Mouse (Mus musculus): ENCODE results near the gene Lama2. TPM values are rescaled to one million over a fixed set of nuclear protein-coding genes. Genes with fewer than 3 reads are reported as not detected.

Gene Lama2
- polyA plus RNA-seq, 1 experiment from 2014 or later: 6.5 TPM

DNA sequence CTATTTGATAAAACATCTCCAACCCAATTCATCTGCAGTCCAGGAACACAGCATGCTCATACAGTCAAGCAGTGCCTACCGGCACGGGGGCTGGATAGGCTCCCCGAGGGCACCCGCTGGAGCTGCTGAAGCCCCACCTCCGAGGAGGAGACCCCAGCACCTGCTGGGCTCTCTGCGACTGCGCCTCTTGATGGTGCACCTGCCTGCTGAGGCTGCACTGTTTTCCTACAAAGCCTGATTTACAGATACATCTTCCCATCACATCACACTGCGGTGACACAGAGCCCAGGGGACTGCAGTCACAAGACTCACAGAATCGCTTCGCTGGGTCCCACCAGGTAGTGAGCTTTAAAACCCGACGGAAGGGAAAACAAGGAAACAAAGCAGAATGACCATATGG lies 412.2 kb downstream of the Lama2 start:
- Histone ChIP-seq H3K4me3 (peak overlapping the region; percentile 3; the same call in 1 of the 2 replicates), H3K36me3 (no peaks in the 10 kb centered on the region), H3K27me3 (ENCODE audit: insufficient read depth, poor library complexity, severe bottlenecking) (no peaks in the 10 kb centered on the region; the same call in 1 of the 2 replicates), H3K9me3 (no peaks in the 10 kb centered on the region), H3K27ac (no peak overlapping the region), H3K4me1 (no peaks in the 10 kb centered on the region)
- no peak for DNase-seq (ENCODE audit: low spot score)
- WGBS: 21% methylated on average over 12 of the region's 12 CpGs

DNA sequence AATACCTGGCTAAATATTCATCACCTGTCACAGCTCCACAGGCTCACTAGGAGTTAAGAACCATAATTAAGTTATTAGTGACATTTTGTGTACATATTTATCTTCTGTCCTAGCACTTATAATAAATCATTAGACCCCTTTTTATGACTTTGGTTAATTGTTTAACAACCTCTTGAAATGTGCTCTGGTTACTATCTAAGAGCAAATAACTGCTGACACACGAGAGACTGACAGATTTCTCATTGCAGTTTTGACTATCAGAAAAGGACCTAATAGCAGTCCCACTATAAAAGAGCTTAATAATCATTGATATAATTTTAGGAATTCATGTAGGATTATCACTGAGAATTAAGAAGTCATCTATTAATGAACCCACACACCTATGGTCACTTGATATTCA lies 421.1 kb downstream of the Lama2 start:
- no peak for DNase-seq (ENCODE audit: low spot score)
- WGBS: 66% methylated on average over 1 of the region's 1 CpGs
- Histone ChIP-seq H3K27me3 (ENCODE audit: insufficient read depth, poor library complexity, severe bottlenecking) (no peaks in the 10 kb centered on the region), H3K9me3 (no peaks in the 10 kb centered on the region), H3K4me3 (no peak overlapping the region), H3K36me3 (no peaks in the 10 kb centered on the region), H3K4me1 (no peaks in the 10 kb centered on the region), H3K27ac (no peak overlapping the region)

DNA sequence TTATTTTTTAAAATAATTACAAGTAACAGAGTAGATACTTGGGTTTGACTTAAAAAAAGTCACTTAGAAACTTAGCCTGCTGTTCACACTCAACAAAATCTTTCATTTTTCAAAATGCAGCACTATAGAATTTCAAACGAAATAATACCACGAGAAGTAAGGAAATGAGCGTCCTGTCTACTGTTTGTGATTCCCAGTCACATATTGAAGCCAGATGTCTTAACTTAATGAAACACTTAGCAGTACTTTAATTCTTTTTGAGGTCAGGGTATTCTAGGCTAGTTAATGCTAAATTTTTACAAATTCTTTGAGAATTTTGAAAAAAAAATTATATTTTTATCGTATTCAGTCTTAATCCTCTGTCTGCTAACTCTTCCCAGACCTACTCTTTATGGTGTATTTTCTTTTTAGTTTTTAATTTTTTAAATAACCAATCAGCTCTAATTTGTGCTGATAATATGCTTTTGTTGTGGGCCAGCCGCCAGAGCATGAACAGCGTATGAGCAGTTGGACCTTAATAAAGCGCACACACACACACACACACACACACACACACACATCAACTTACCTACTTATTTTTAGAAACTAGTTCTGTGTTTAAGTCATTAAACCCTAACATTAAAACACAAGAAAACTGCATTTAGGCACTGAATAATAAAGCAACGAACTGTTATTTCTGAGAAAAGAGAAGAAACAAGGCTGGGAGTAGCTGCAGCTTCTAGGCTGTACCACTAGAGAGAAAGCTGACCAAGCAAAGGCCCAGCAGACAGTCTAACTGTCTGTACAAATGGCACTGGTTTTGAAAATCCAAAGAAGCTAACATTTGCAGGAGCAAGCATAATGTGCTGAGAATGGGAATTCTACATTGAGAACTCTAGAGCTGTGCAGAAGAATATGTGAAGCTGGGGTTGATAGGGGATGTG lies 425.3 kb downstream of the Lama2 start:
- no peak for DNase-seq (ENCODE audit: low spot score)
- WGBS: 84% methylated on average over 8 of the region's 8 CpGs
- Histone ChIP-seq H3K9me3 (no peaks in the 10 kb centered on the region), H3K36me3 (no peaks in the 10 kb centered on the region), H3K4me3 (no peak overlapping the region), H3K27ac (no peak overlapping the region), H3K4me1 (no peaks in the 10 kb centered on the region), H3K27me3 (ENCODE audit: insufficient read depth, poor library complexity, severe bottlenecking) (no peaks in the 10 kb centered on the region)

DNA sequence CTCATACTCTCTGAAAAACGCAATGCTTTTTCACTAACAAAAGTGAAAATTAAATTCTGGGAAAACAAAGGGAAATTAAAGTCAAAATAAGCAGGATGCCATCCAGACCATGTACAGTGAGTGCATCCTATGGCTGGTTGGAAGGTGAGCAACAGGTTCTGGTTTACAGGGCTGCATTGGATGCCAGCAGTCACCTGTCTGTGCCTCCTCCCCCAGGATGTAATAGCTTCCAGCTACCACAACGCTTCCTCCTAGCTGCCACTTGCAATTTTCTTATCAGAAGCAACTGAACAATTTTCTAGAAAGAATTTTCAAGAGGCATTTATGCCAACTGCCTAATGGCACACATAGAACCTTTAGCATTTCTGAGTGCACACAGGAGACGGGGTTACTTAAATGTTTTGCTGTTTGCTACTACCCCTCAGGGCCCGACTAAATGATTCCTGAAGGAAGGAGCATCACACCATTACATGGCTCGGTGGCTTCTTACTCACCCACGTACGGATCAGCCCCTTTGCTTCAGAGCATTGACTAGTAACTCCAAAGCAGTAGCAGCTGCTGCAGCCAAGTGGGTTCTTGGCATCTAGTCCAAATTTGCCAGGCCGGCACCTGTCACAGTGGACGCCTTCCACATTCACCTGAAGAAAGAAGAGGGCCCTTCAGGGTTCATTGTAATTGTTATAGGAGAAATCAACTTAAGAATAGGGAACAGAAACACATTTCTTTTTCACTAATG lies 430.8 kb downstream of the Lama2 start:
- DNase-seq (ENCODE audit: low spot score): no peak
- Histone ChIP-seq H3K4me3 (no peak overlapping the region), H3K4me1 (no peaks in the 10 kb centered on the region), H3K27ac (no peak overlapping the region), H3K9me3 (no peaks in the 10 kb centered on the region), H3K36me3 (no peaks in the 10 kb centered on the region), H3K27me3 (ENCODE audit: insufficient read depth, poor library complexity, severe bottlenecking) (no peaks in the 10 kb centered on the region)
- WGBS: 78% methylated on average over 9 of the region's 9 CpGs

- WGBS: 84% methylated on average over 5 of the region's 5 CpGs
- H3K4me3 ChIP-seq: no peak overlapping the region
- no peak for DNase-seq (ENCODE audit: low spot score)
- H3K27ac ChIP-seq: no peak overlapping the region
- H3K27me3 ChIP-seq (ENCODE audit: insufficient read depth, poor library complexity, severe bottlenecking): no peaks in the 10 kb centered on the region
- no peaks in the 10 kb centered on the region for H3K4me1 ChIP-seq
- H3K9me3 ChIP-seq: no peaks in the 10 kb centered on the region
- H3K36me3 ChIP-seq: no peaks in the 10 kb centered on the region
Measured at GRCm38 (mm10) chr10:27184185-27184584, 435.4 kb downstream of the Lama2 start.

DNA sequence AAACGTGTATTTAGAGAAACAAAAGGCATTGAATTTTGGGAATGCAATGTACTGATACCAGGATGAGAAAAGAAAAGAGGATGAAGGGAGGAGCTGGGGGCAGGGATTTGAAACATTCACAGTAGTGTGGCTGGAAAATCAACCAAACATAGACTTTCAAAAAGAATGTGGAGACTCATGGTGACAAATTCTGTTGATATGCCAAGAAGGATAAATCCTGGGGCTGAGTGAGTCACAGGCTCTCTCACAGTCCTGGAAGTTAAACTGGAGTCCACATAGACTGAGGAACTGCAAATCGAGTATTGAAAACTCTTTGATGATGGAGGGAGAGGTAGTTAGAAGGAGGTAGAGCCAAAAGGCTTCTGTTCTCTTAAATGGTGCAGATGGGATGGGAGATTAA lies 445.3 kb downstream of the Lama2 start:
- H3K9me3 ChIP-seq: no peaks in the 10 kb centered on the region
- H3K36me3 ChIP-seq: no peaks in the 10 kb centered on the region
- H3K27me3 ChIP-seq (ENCODE audit: insufficient read depth, poor library complexity, severe bottlenecking): no peaks in the 10 kb centered on the region
- DNase-seq (ENCODE audit: low spot score): no peak
- WGBS: 78% methylated on average over 2 of the region's 2 CpGs
- H3K27ac ChIP-seq: no peak overlapping the region
- no peak overlapping the region for H3K4me3 ChIP-seq
- H3K4me1 ChIP-seq: no peaks in the 10 kb centered on the region

- no peaks in the 10 kb centered on the region for H3K36me3 ChIP-seq
- no peaks in the 10 kb centered on the region for H3K27me3 ChIP-seq (ENCODE audit: insufficient read depth, poor library complexity, severe bottlenecking)
- H3K4me1 ChIP-seq: no peaks in the 10 kb centered on the region
Measured at GRCm38 (mm10) chr10:27164738-27165137, 454.8 kb downstream of the Lama2 start.

GRCm38 (mm10) chr10:27162364-27162763 lies 457.2 kb downstream of the Lama2 start:
- Histone ChIP-seq H3K9me3 (no peaks in the 10 kb centered on the region), H3K27ac (no peak overlapping the region), H3K4me1 (no peaks in the 10 kb centered on the region), H3K4me3 (no peak overlapping the region), H3K36me3 (no peaks in the 10 kb centered on the region), H3K27me3 (ENCODE audit: insufficient read depth, poor library complexity, severe bottlenecking) (no peaks in the 10 kb centered on the region)
- WGBS: 77% methylated on average over 2 of the region's 2 CpGs
- DNase-seq (ENCODE audit: low spot score): no peak

More at GRCm38 (mm10) chr10:27164738-27165137, 454.8 kb downstream of the Lama2 start:
- no peak for DNase-seq (ENCODE audit: low spot score)
- H3K27ac ChIP-seq: no peak overlapping the region
- WGBS: 79% methylated on average over 3 of the region's 3 CpGs
- no peak overlapping the region for H3K4me3 ChIP-seq
- H3K9me3 ChIP-seq: no peaks in the 10 kb centered on the region

- Histone ChIP-seq H3K4me3 (no peak overlapping the region), H3K4me1 (0 out of 2 replicates have a peak, but pooled peaks cover 2% of the 10 kb centered on the region), H3K36me3 (no peaks in the 10 kb centered on the region), H3K27ac (no peak overlapping the region), H3K27me3 (ENCODE audit: insufficient read depth, poor library complexity, severe bottlenecking) (no peaks in the 10 kb centered on the region), H3K9me3 (no peaks in the 10 kb centered on the region)
- 73% methylated on average over 3 of the region's 3 CpGs for WGBS
- DNase-seq (ENCODE audit: low spot score): no peak
Measured at GRCm38 (mm10) chr10:27150220-27150619, 469.3 kb downstream of the Lama2 start.

DNA sequence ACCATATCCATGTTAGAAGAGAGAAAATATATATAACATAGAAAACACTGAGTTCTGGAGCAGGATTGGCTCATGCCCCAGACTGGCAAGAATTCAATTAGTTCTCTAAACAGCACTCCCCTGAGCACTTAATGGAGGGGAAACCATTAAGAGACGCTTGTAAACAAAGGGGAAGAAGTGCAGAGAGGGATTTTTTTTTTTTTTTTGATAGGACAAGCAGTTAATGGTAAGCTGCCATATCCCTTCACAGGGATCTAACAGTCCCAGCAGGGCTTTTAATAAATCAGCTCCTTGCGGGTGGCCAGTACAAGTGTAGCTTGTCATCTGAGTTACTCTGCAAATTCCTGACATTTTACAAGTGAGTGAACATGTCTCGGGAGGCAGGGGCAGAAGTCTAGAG lies 479.1 kb downstream of the Lama2 start:
- no peaks in the 10 kb centered on the region for H3K27me3 ChIP-seq (ENCODE audit: insufficient read depth, poor library complexity, severe bottlenecking)
- 25% methylated on average over 3 of the region's 3 CpGs for WGBS
- no peak for DNase-seq (ENCODE audit: low spot score)
- no peaks in the 10 kb centered on the region for H3K36me3 ChIP-seq
- H3K4me1 ChIP-seq: 0 out of 2 replicates have a peak, but pooled peaks cover 3% of the 10 kb centered on the region
- H3K27ac ChIP-seq: no peak overlapping the region
- no peaks in the 10 kb centered on the region for H3K9me3 ChIP-seq
- no peak overlapping the region for H3K4me3 ChIP-seq

DNA sequence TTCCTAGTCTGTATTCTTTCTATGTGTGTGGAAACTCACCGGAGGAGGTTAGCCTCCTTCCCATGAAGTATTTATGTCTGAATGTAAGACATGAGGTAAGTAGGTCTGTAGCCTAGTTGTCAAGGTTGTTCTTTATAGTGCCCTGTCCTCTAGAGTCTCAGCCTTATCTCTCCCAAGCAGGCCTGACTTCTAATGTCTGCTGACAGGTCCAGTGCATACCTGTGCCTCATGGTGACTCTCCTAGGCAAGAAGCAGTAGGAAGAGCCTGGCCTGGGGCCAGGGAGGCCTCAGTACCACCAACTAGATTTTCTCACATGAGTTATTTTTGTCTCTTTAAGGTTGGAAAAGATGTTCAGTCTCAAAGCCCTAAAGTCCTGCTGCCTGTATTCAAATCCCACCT lies 483.8 kb downstream of the Lama2 start:
- H3K9me3 ChIP-seq: no peaks in the 10 kb centered on the region
- 0 out of 2 replicates have a peak, but pooled peaks cover 3% of the 10 kb centered on the region for H3K4me1 ChIP-seq
- no peaks in the 10 kb centered on the region for H3K36me3 ChIP-seq
- no peak overlapping the region for H3K4me3 ChIP-seq
- DNase-seq (ENCODE audit: low spot score): no peak
- WGBS: 88% methylated on average over 1 of the region's 1 CpGs
- H3K27me3 ChIP-seq (ENCODE audit: insufficient read depth, poor library complexity, severe bottlenecking): no peaks in the 10 kb centered on the region
- no peak overlapping the region for H3K27ac ChIP-seq

DNA sequence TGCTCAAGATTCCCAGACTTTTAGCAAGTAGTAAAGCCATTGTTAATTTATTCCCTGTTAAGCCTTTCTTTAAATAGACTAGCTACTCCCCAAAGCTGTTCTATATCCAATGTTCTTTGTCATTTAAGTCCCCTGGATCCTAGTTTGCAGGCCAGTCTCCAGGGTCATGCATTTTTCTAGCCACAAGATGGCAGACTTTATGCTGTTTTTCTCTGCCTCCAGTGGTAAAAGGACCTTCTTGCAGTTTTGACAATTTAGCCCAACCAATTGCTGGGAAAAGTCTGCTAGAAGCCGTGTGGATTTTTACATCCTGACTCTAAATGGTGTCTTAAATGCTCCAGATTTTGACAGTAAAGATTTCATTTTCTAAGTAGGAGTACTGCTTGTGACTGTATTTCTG lies 486.4 kb downstream of the Lama2 start:
- Histone ChIP-seq H3K4me3 (no peak overlapping the region), H3K4me1 (no peaks in the 10 kb centered on the region), H3K27me3 (ENCODE audit: insufficient read depth, poor library complexity, severe bottlenecking) (no peaks in the 10 kb centered on the region), H3K27ac (no peak overlapping the region), H3K9me3 (no peaks in the 10 kb centered on the region), H3K36me3 (no peaks in the 10 kb centered on the region)
- DNase-seq (ENCODE audit: low spot score): no peak
- WGBS: 6% methylated on average over 1 of the region's 1 CpGs

DNA sequence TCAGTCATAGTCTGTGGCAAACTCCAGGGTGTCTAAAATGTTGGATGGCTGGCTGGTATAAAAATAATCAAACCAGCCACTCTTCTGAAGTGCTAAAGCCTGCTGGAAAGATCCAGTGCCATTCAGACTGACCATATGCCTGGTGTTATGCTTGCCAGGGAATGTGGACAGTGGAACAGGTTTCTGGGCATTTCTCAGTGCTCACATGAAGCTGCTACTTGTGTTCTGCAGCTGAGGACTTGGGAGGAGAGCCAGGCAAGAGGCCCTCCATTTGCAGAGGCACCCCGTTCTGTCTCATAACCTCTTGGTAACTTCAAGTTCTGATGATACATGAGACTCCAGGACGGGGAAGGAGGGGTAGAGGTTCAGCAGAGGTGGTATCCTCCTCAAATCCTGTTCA lies 492.1 kb downstream of the Lama2 start:
- no peak for DNase-seq (ENCODE audit: low spot score)
- Histone ChIP-seq H3K27ac (no peak overlapping the region), H3K36me3 (no peaks in the 10 kb centered on the region), H3K4me3 (no peak overlapping the region), H3K9me3 (no peaks in the 10 kb centered on the region), H3K27me3 (ENCODE audit: insufficient read depth, poor library complexity, severe bottlenecking) (no peaks in the 10 kb centered on the region), H3K4me1 (no peaks in the 10 kb centered on the region)
- 71% methylated on average over 2 of the region's 2 CpGs for WGBS

Data from heart, embryonic 10.5 days (tissue).